Mouse (Mus musculus) E14TG2a.4 (cell line): ENCODE measurements around the gene Pdzd2.

Experiments used
- CTCF ChIP-seq: conservative IDR thresholded peaks from 2 replicates; pipeline ENCODE4 v1.5.1; 2014; ENCODE audit warnings: low read length
- POU5F1 ChIP-seq: IDR thresholded peaks from 2 replicates; pipeline ENCODE4 v1.6.1; 2014; ENCODE audit warnings: low read length, borderline replicate concordance

- TF ChIP-seq CTCF (no peak), POU5F1 (no peak)
Measured at GRCm38 (mm10) chr15:12665946-12666345, 73.8 kb downstream of the Pdzd2 start.
